Mouse (Mus musculus) layer of hippocampus, adult 8-10 months (tissue): Measurements from ENCODE around the gene B3gat1. TPM values are rescaled to one million over a fixed set of nuclear protein-coding genes. Genes with fewer than 3 reads are reported as not detected.
A peak's percentile ranks its signal among the peaks of the same experiment; 100 is the strongest.

Experiments
- DNase-seq, 2 experiments: peaks; one replicate each; pipeline ENCODE4 v3.0.0; 2022; ENCODE audit warnings: low spot score in 2 of 2
- total RNA-seq, 4 experiments: library from RNA; stranded (reverse); gene quantifications; 2 replicates each; pipeline ENCODE4 v1.2.4; 2022

B3gat1 gene
- 100 to 1,000 TPM; 197 to 241 (median 226) TPM for total RNA-seq

DNA sequence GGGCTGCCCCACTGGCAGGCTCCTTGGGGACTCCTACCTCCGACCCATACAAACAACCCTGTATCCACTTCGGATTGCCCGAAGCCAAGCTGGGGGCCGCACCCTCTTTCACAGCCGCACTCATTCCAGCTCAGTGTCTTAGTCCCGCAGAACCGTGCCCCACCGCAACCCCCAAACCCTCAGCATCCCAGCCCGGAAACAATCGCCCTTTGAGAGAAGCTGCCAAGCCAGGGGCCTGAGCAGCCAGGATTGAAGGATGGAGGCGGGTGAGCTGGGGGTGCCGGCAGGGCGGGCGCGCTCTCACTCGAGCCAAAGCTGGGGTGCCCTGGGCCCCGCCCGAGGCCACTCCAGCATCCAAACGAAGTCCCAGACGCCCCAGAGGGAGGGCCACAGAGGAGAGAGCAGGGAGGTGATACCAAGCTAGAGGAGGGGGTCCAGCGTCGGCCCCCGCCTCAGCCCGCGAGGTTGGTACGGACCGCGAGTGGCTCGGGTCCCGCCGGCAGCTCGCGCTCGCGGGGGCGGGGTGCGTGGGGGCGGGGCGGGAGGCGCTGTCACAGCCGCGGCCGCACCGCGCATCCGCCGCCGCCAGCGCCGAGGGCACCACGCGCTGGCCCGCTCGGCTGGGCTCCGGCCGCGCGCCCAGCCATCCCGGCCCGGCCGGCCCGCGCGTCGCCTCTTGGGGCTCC is at the start of gene B3gat1:
B3gat1 (plus strand) TSS at position 523 of the 686 bp plus-strand sequence.
- peak; percentile 47 to 56 for DNase-seq

DNA sequence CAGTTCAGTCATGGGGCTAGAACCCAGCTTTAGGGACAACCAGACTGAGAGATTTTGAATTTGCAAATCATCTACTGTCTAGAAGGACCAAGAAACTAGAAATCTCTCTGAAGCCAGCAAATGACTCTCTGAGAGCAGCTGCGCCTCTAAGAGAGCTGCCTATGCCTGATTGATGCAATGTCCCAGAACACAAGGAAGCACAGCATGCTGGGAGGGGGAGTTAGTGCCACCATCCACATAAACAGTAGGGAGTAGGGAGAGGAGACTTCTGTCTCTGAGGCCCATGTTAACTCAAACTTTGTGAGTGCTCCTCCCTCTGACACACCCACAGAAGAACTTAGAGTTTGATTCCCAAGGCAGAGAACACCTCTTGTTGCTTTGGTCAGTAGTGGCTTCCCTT is 44.4 kb upstream of the B3gat1 start:
- DNase-seq = peak in 1 of 2 experiments; percentile 34

DNA sequence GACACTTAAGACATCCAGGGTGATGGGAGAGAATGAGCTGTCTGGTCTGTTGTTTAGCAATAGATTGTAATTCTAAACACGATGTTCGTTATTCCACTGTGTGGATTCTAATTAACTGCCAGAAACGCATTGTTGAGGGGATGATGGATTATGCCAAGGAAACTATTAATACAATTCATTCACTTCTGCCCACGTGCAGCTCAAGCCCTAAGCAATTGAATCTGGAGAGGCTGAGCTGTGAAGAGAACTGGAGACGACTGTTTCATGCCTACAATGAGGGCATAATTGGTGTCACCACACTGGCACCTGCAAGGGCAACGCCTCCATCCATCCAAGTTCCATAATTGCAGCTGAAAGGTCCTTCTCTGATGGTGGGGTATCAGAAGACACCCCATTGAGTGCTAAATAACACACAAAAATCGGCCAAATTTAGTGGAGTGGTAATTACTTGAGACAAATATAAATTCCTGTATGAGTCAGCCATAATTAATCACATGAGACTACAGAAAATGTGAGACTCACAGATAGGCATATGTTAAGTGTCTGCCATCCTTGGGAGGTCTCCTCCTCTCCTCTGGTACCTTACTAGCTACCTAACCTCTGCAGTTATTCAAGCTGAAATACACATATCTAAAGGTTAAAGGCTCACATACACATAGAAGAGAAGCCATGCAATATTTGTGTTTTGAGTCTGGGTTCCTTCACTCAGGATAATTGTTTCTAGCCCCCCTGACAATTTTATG is 43.4 kb upstream of the B3gat1 start:
- DNase-seq = no peak

DNA sequence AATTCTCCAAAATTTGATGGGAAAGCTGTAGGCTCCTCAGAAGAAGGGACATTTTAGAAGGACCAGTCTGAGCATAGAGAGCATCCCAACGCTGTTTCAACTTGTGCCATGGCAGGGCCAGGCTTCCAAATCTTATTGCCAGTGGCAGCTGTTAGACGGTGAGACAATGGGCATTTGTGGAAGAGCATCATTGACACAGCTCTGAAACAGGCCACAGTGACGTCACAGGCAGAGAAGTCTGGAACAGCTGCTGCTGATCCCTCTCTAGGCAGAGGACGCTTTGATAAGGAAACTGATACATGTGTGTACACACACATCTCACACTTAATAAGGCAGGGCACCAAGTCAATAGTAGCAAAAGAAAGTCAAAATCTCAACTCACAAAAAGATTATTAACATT is 40.9 kb upstream of the B3gat1 start:
- DNase-seq = no peak

DNA sequence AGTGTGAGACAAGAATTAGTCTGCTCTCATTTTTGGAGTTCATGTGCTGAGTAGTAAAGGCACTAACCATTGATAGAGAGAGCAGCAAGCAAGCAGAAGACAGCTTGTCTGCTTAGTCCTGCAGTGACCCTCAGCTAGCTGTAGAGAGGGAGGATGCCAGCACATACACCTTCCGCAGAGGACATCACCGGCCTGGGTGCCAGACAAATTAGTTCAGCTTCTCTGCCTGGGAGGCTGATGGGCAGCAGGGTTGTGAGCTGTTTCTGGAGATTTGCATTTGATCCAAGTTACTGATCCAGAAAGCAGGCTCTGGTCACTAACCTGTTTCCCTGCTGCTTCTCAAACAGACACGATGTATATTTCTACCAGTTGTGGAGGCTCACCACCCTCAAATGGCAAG is 38.9 kb upstream of the B3gat1 start:
- DNase-seq = no peak

DNA sequence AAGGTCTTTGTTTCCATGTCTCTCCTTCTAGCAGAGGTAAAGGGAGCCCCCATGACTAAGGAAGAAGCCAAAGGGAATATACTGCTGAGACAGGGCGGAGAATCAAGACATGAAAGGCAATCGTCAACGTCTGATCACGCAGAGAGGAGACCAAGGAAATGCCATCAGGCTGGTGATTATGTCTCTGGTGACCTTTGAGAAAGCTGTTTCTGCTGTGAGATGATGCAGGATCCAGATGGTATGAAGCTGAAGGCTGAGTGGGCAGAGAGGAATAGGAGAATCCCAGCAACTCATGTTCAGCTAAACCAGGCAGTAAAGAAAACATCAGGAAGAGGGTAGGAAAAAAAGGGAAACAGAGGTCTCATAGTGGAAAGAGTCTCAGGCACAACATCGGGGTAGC is 38.4 kb upstream of the B3gat1 start:
- DNase-seq = peak; percentile 38 to 48

DNA sequence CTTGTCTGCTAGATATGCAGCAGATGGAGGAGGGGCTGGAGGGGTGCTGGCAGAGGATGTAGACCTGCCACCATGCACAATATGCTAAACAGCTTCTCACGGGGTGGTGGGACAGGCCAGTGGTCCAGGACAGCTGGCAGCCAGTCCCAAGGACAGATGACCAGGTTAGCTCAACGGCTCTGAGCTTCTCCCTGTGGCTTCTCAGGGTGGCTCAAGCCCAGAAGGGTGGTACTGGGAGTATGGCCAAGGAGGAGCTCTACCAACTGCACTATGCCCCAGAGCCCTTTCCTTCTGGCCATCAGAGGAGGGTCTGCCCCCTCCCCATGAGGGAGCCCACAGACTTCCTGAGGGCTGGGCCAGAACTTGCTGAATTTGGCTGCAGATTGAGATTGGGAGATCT is 35.2 kb upstream of the B3gat1 start:
- no peak for DNase-seq

DNA sequence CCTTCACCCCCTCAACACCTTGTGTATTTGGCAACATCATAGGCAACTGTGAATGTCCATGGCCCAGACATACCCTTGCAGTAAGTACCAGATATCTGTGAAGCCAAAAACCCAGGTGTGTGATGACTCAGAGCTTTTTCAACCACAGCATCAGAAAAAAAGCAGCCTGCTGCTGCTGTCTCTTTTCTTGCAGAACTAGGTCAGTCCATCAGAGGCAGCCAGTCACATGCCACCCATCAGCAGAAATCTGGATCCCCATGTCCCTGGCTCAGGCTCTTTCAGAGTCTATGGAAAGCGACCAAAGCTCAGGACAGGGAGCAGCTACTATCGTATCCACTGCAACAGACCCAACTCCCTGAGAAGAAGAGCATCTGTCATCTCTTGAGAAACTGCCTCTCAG is 33.2 kb upstream of the B3gat1 start:
- peak in 1 of 2 experiments; percentile 26 for DNase-seq

DNA sequence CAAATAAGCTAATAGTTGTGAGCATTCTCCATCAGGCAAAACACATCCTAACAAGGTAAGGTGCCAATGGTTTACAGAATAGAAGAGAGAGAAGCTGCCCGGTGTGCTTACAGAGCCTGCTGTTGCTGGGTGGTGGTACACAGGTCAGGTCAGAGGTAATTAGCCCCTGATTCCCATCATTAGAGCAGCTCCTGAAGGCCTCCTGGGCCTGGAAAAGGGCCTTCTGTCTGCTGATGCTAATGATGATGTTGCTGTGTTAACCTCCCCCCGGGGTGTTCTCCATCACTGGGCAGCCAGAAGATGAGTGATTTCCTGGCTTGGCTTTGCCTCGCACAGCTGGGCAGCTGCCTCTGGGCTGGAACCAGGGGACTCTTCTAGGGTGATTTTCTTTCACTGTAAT is 15.1 kb upstream of the B3gat1 start:
- no peak for DNase-seq

DNA sequence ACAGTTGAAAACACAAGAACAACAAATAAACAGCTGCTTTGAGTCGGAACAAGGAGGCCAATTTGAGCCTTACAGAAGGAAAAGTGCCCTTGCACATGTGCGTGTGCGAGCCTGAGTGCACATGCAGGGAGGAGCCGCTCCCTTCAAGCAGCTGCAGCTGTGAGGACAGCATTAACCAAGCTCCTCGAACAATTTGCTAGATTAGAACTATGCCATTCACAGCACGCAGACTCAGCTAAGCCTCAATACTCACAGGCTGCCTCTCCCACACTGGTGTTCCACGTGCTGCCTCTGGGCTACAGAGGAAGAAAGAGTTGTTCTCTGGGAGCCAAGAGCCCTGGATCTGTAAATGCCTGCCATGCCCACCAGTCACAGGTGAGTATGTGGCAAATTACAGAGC is 11.8 kb upstream of the B3gat1 start:
- no peak for DNase-seq

DNA sequence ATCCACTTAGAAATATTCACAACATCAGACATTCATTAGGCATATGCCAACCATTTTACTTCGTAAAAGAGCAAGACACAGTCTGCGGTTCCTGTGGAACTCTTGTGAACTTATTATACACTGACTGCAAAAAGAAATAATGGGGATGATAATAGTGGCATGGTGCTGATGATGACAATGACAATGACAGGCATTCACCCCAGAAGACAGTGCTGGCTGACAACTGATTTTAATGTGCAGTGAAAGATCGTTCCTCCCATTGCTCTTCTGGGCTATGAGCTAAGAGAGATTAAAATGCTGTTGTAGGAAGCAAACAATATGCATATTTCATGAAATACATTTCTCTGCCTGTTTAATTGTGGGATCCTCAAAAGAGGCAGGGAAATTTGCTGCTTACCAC is 7.8 kb upstream of the B3gat1 start:
- no peak for DNase-seq

DNA sequence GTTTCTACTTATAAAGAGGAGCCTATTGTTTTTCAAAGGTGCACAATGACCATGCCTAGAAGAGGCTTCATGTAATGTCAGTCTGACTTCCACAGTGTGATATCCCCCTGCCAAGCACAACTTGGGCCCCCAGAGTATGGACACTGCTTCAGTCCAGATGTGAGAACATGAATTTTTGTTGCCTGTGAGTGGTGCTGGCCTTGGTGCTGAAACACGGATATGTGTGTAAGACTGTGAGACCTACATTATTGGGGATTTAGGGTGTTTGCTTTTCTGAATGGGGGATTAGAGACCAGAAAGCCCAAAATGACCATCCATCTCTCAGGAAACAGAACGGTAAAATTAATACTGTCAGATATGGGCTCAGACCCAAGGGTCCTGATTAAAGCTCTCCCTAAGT is 6.1 kb upstream of the B3gat1 start:
- no peak for DNase-seq

DNA sequence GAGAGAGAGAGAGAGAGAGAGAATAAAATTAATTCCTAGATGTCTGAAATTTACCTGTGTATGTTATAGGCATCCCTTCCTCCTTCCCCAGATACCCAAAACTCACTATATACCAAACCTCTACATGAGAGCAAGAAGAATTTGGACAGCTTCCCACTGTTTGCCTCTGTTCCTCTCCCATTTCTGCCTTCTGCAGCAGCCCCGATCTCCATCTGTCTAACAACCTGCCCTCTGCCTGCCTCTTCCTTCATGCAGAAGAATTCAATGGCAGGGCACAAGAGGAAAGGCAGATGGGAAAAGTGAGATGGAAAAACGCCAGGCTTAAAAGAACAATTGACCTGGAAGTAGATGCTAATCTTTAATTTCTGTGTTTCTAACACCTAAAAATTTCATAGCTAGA is 5.0 kb upstream of the B3gat1 start:
- peak; percentile 62 to 64 for DNase-seq

DNA sequence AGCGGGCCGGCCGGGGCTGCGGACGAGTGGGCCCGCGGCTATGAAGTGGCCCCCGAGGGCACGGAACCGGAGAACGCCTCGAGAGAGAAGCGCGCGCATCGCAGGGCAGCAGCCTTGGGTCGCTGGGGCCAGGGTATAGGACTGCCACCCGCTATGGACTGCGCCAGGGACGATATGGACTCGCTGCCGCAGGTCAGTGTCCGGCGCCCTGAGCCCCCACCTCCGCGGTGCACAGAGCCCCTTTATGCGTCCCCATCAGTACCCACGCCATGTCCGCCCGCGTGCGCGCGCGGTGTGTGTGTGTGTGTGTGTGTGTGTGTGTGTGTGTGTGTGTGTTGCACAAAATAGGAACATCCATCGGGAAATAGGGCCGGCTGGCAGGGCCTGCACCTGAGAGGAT is 458 bp downstream of the B3gat1 start:
- DNase-seq = peak in 1 of 2 experiments; percentile 42

DNA sequence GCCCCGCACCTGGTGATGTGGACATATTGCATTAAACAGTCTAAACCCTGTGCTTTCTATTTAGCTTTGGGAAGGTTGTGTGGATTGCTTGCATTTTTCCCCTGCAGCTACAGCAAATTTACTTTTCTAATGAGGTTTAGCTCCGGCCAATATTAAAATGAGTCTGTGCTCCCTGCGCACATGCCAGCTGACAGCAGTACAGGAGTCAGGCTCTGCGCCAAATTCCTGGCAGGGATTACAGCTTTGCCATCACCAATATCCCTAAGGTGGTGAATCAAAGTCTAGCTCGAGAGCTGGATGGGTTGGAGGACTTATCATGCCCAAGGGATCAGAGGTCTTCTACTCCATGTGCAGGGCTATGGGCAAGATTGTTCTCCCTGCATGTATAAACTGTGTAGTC is 3.6 kb downstream of the B3gat1 start:
- DNase-seq = peak in 1 of 2 experiments; percentile 57

DNA sequence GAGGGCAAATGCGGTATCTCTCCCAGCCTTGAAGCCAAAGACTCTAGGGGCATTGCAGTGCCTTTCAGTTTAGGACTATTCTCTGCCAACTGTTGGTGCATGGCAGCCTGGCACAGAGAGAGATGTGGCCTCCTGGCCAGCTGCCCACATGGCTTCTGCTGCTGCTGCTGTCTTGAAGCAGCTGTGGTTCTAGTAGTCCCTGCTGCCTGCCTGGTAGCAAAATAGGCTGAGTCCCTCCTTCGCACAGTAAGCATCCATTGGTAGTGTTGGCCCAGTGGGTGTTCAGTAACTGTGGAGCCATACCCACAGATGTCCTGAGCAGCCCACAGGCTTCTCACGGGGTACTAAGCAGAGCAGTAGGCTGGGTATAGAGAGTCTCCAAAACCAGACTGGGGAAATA is 9.3 kb downstream of the B3gat1 start:
- peak in 1 of 2 experiments; percentile 68 for DNase-seq

DNA sequence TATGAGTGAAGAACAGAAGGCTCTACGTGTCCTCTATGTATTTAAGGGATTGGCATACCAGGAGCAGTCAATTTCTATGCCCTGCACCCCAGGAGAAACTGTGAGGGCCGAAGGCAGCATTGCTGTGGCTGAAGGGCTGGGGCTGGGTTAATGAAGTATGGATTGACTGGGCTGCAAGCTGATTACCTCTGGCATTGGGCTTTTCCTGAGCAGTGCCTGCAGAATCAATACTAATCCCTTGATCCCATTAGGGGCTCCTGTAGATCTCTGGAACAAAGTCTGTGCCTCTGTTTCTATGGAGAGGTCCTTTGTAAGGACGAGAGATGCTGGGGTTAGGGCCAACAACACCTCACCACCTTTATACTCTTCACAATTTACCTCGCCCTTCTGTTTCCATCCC is 13.6 kb downstream of the B3gat1 start:
- DNase-seq = no peak

DNA sequence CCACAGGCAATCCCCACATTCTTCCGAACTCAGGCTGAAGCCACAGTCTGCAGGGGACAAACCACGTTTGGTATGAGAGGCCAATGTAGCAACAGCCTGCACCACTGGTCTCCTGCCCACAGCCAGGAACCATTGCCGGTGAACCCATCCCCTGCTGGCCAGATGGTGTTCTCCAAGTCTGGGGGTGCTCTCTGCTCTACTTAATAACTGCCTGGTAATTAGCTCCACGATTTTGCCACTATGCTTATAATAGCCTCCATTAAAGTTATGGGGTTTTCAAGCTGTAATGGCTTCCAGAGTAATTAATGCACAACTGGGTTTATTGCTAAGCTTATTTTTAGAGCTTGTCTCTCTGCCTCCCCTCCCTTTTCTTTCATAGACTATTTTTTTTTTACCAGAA is 15.4 kb downstream of the B3gat1 start:
- DNase-seq = no peak

DNA sequence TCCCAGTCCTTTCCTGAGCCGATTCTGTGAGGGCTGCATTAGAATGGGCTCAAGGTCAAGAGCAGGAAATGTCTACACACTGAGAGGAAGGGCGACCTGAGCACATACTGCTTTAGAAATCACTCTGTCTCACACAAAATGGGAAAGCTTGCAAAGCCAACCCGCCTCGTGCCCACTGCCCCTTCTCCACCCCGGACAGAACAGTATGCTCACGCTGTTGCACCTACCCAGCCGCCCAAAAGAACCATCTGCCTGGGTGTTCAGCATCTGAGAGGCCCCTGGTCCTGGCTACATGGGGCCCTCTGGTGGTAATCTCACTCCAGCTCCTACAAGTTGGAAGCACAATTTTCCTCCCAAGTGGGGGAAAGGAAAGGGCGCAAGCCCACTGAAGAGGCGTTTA is 26.6 kb downstream of the B3gat1 start:
- DNase-seq = peak in 1 of 2 experiments; percentile 78

DNA sequence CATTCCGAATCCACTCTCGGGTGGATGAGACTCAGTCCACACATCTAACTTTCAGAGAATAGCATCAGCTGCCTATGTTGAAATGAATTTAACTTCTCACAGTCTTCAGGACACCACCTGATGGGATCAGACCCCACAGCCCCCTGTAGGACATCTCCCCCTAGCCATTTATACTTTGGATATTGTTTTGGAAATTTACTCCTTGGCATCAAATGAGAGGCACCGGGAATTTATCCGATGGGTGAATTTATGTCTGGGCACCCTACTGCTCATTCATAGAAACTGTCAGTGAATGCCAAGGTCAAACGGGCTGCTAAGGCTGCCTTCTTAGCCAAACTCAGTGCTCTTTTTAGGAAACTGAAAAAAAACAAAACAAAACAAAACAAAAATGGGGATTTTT is 27.0 kb downstream of the B3gat1 start:
- DNase-seq = no peak

DNA sequence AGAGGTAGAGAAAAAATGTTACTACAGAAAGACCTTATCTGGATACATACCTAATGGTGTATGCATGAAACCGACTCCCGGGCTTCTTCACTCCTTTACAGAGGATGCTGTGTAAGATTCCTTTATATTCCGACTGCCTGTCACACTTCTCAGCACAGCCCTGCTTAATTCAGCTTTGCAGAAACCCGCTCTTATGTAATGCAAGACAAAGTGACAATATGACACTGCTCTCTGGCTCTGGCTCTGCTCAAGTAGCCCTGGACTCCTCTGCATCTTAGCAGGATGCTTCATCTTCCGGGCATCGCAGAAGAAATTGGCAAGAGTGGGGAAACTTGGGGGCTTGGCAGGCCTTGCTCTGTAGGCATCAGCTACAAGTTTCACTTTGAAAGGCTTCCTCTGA is 28.9 kb downstream of the B3gat1 start:
- no peak for DNase-seq

DNA sequence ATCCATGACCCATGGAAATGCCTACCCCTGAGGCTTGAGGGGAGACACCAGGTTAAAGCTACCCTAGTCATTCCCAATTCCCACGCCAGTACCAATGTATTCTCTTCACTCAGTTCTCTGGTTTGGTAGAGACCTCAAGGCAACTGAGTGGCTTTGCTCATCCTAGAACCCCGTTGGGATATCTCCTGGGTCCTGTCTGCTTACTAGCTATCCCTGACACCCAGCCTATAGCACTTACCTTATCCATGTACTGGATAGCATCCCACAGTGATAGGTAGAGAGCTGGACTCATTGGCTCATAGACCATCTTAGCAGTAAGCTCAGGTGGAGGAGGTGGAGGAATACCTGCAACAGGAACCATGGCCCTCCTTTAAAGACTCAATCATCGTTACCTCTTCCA is 34.7 kb downstream of the B3gat1 start:
- DNase-seq = no peak

DNA sequence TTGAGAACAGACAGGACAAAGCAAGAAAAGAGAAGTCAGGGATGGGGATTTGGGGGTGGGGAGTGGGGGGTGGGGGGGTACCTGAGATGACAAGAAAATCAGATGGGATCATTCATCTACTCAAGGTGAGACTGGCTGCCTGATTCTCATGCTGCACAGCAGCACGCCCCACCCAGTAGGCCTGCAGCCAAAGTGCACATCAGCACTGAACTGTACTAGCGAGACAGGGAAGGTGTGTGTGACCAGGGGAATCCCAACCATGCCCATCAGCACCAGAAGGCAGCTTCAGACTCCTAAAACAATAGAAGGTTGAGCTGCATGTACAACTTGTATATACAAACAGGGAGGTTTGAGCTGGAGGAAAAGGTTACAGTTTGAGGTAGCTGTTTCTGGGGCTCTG is 42.2 kb downstream of the B3gat1 start:
- peak; percentile 1 for DNase-seq
